ENCODE assay signal across 17 mouse cellular contexts in genomic region chr1:137172128-137172527, GRCm38 (mm10).
"Had no signal": no experiment of that assay in that cellular context is flagged by ENCODE, and none has a peak within 500 bp of the region (broad histone marks: within the 10 kb centered on the region; RNA-seq: fewer than 3 reads in every experiment).

No protein-coding gene starts in this region.

- DNase-seq: lung, adult 2 months; lung, postnatal 14 days; lung, postnatal 36 days; midbrain, embryonic 14.5 days; right cerebral cortex, postnatal 14 days; thymus, adult 2 months; thymus, postnatal 25 days; thymus, postnatal 4 days had no signal

- H3K4me3 ChIP-seq: liver, embryonic 15.5 days; lung, embryonic 15.5 days; megakaryocyte, embryonic 14.5 days; midbrain, embryonic 12.5 days; neural tube, embryonic 12.5 days; stomach, embryonic 15.5 days had no signal

- H3K27ac ChIP-seq: liver, embryonic 15.5 days; lung, embryonic 15.5 days; macrophage; midbrain, embryonic 12.5 days; neural tube, embryonic 12.5 days; stomach, embryonic 15.5 days; stomach, postnatal 0 days had no signal

- H3K9ac ChIP-seq: liver, embryonic 15.5 days; lung, embryonic 15.5 days; midbrain, embryonic 12.5 days; neural tube, embryonic 12.5 days; stomach, embryonic 15.5 days had no signal

- H3K4me2 ChIP-seq: liver, embryonic 15.5 days; lung, embryonic 15.5 days; midbrain, embryonic 12.5 days; neural tube, embryonic 12.5 days; stomach, embryonic 15.5 days had no signal

- H3K4me1 ChIP-seq: lung, embryonic 15.5 days; megakaryocyte, embryonic 14.5 days; midbrain, embryonic 12.5 days; stomach, embryonic 15.5 days had no signal

- ATAC-seq: lung, postnatal 0 days had no signal

- H3K27me3 ChIP-seq: liver, embryonic 15.5 days; lung, embryonic 15.5 days; midbrain, embryonic 12.5 days; neural tube, embryonic 12.5 days; stomach, embryonic 15.5 days had no signal

- H3K9me3 ChIP-seq: liver, embryonic 15.5 days; lung, embryonic 15.5 days; midbrain, embryonic 12.5 days; neural tube, embryonic 12.5 days; stomach, embryonic 15.5 days had no signal

- H3K36me3 ChIP-seq: liver, embryonic 15.5 days; lung, embryonic 15.5 days; midbrain, embryonic 12.5 days; neural tube, embryonic 12.5 days; stomach, embryonic 15.5 days had no signal
